Mouse (Mus musculus) liver, embryonic 12.5 days (tissue): Measurements from ENCODE around the gene Gm10663. TPM values are rescaled to one million over a fixed set of nuclear protein-coding genes. Genes with fewer than 3 reads are reported as not detected.

Experiments
- ATAC-seq: fragments of 200-750 bp; cut with Nextera tagmentation; 2 replicates; pipeline ENCODE4 v1.8.0; 2017; ENCODE audit warnings: moderate number of reproducible peaks, mild to moderate bottlenecking, moderate library complexity
- H3K27ac ChIP-seq: fragments of 300-500 bp; sonication (generic); 2 replicates; pipeline ENCODE4 v1.5.1; 2016; ENCODE audit warnings: mild to moderate bottlenecking
- H3K27me3 ChIP-seq: fragments of 300-500 bp; sonication (generic); replicated peaks from 2 replicates; pipeline ENCODE4 v1.6.1; 2016; ENCODE audit warnings: mild to moderate bottlenecking, moderate library complexity
- H3K36me3 ChIP-seq: fragments of 300-500 bp; sonication (generic); 2 replicates; pipeline ENCODE4 v1.6.1; 2016; ENCODE audit warnings: mild to moderate bottlenecking, moderate library complexity
- H3K4me1 ChIP-seq: fragments of 300-500 bp; sonication (generic); 2 replicates; pipeline ENCODE4 v1.6.1; 2016
- H3K4me2 ChIP-seq: fragments of 300-500 bp; sonication (generic); 2 replicates; pipeline ENCODE4 v1.6.1; 2016; ENCODE audit warnings: mild to moderate bottlenecking, moderate library complexity
- H3K4me3 ChIP-seq: fragments of 300-500 bp; sonication (generic); 2 replicates; pipeline ENCODE4 v1.5.1; 2016; ENCODE audit warnings: mild to moderate bottlenecking, moderate library complexity
- H3K9ac ChIP-seq: fragments of 300-500 bp; sonication (generic); 2 replicates; pipeline ENCODE4 v1.6.1; 2016; ENCODE audit warnings: mild to moderate bottlenecking, moderate library complexity
- H3K9me3 ChIP-seq: fragments of 300-500 bp; sonication (generic); replicated peaks from 2 replicates; pipeline ENCODE4 v1.6.1; 2016; ENCODE audit warnings: mild to moderate bottlenecking, moderate library complexity
- WGBS: fragments of 180-500 bp; shearing (Covaris S2); methylation state at CpG from one replicate; pipeline ENCODE4 v1.1.7; 2016; ENCODE audit not compliant: insufficient replicate concordance; 5-methylcytosine and 5-hydroxymethylcytosine counted together
- polyA plus RNA-seq: library from polyadenylated mRNA; unstranded; fragments of >200 nt; fragmentation: Nextera tagmentation; extraction: Ambion mirVana; gene quantifications from 2 replicates; pipeline ENCODE4 v1.2.1, GENCODE M21; 2016

The Gm10663 gene
- not detected in 2 replicates for polyA plus RNA-seq

- no peaks in the 10 kb centered on the region for H3K9me3 ChIP-seq
- H3K36me3 ChIP-seq = no peaks in the 10 kb centered on the region
- H3K27ac ChIP-seq = no peak within 1 kb of the TSS
- H3K27me3 ChIP-seq = no peaks in the 10 kb centered on the region
- no peak within 1 kb of the TSS for H3K9ac ChIP-seq
- WGBS = 76% methylated on average over 2 of the region's 2 CpGs
- ATAC-seq = no peak
- no peak within 1 kb of the TSS for H3K4me3 ChIP-seq
- H3K4me1 ChIP-seq = no peaks in the 10 kb centered on the region
- H3K4me2 ChIP-seq = no peak within 1 kb of the TSS
Measured at GRCm38 (mm10) chr8:65074733-65075132, at the start of gene Gm10663. TSS of gene Gm10663 (plus strand) at chr8:65075033.

GRCm38 (mm10) chr8:65028959-65029686, 45.7 kb upstream of the Gm10663 start:
- Histone ChIP-seq H3K4me2 (no peak overlapping the region), H3K9me3 (no peaks in the 10 kb centered on the region), H3K4me1 (no peaks in the 10 kb centered on the region), H3K9ac (no peak overlapping the region), H3K27me3 (no peaks in the 10 kb centered on the region), H3K4me3 (no peak overlapping the region), H3K36me3 (no peaks in the 10 kb centered on the region), H3K27ac (no peak overlapping the region)
- 68% methylated on average over 12 of the region's 12 CpGs for WGBS
- no peak for ATAC-seq

- Histone ChIP-seq H3K27ac (no peak overlapping the region), H3K4me1 (no peaks in the 10 kb centered on the region), H3K27me3 (no peaks in the 10 kb centered on the region), H3K9me3 (no peaks in the 10 kb centered on the region), H3K4me2 (no peak overlapping the region), H3K9ac (no peak overlapping the region), H3K4me3 (no peak overlapping the region), H3K36me3 (no peaks in the 10 kb centered on the region)
- ATAC-seq = no peak
- WGBS = 71% methylated on average over 4 of the region's 4 CpGs
Measured at GRCm38 (mm10) chr8:65029776-65030175, 45.1 kb upstream of the Gm10663 start.

GRCm38 (mm10) chr8:65030735-65031485, 43.9 kb upstream of the Gm10663 start:
- ATAC-seq = no peak
- no peak overlapping the region for H3K27ac ChIP-seq
- 60% methylated on average over 4 of the region's 4 CpGs for WGBS
- no peak overlapping the region for H3K4me2 ChIP-seq
- no peaks in the 10 kb centered on the region for H3K36me3 ChIP-seq
- peaks cover 9% of the 10 kb centered on the region for H3K27me3 ChIP-seq
- no peaks in the 10 kb centered on the region for H3K9me3 ChIP-seq
- H3K4me1 ChIP-seq = no peaks in the 10 kb centered on the region
- H3K9ac ChIP-seq = no peak overlapping the region
- H3K4me3 ChIP-seq = no peak overlapping the region

GRCm38 (mm10) chr8:65032107-65032506, 42.7 kb upstream of the Gm10663 start:
- Histone ChIP-seq H3K9me3 (no peaks in the 10 kb centered on the region), H3K4me2 (no peak overlapping the region), H3K4me3 (no peak overlapping the region), H3K27me3 (peaks cover 12% of the 10 kb centered on the region), H3K4me1 (no peaks in the 10 kb centered on the region), H3K36me3 (no peaks in the 10 kb centered on the region), H3K9ac (no peak overlapping the region), H3K27ac (no peak overlapping the region)
- 85% methylated on average over 1 of the region's 1 CpGs for WGBS
- no peak for ATAC-seq

- Histone ChIP-seq H3K27ac (no peak overlapping the region), H3K4me2 (no peak overlapping the region), H3K27me3 (peaks cover 14% of the 10 kb centered on the region), H3K4me3 (no peak overlapping the region), H3K9me3 (no peaks in the 10 kb centered on the region), H3K36me3 (no peaks in the 10 kb centered on the region), H3K9ac (no peak overlapping the region), H3K4me1 (no peaks in the 10 kb centered on the region)
- ATAC-seq = no peak
- 71% methylated on average over 13 of the region's 13 CpGs for WGBS
Measured at GRCm38 (mm10) chr8:65033056-65033455, 41.8 kb upstream of the Gm10663 start.

- Histone ChIP-seq H3K4me1 (no peaks in the 10 kb centered on the region), H3K4me2 (no peak overlapping the region), H3K27ac (no peak overlapping the region), H3K36me3 (no peaks in the 10 kb centered on the region), H3K27me3 (peaks cover 14% of the 10 kb centered on the region), H3K9me3 (no peaks in the 10 kb centered on the region), H3K9ac (no peak overlapping the region), H3K4me3 (no peak overlapping the region)
- WGBS = 50% methylated on average over 2 of the region's 2 CpGs
- no peak for ATAC-seq
Measured at GRCm38 (mm10) chr8:65034136-65034535, 40.7 kb upstream of the Gm10663 start.

- Histone ChIP-seq H3K4me3 (peak within 1 kb of the TSS; percentile 14; the same call in 1 of the 2 replicates), H3K36me3 (no peaks in the 10 kb centered on the region), H3K4me1 (no peaks in the 10 kb centered on the region), H3K4me2 (peak within 1 kb of the TSS; percentile 43), H3K27me3 (peaks cover 14% of the 10 kb centered on the region), H3K9ac (no peak within 1 kb of the TSS), H3K27ac (no peak within 1 kb of the TSS), H3K9me3 (no peaks in the 10 kb centered on the region)
- 2% methylated on average over 8 of the region's 8 CpGs for WGBS
- ATAC-seq = peak; percentile 73
Measured at GRCm38 (mm10) chr8:65037117-65037533, 37.7 kb upstream of the Gm10663 start, which contains the start of gene Apela. TSS of gene Apela (minus strand) at chr8:65037336.

- Histone ChIP-seq H3K4me1 (no peaks in the 10 kb centered on the region), H3K9ac (no peak overlapping the region), H3K36me3 (no peaks in the 10 kb centered on the region), H3K27ac (no peak overlapping the region), H3K9me3 (no peaks in the 10 kb centered on the region), H3K4me3 (no peak overlapping the region), H3K4me2 (no peak overlapping the region), H3K27me3 (no peaks in the 10 kb centered on the region)
- ATAC-seq = peak; percentile 63
- WGBS = 31% methylated on average over 5 of the region's 5 CpGs
Measured at GRCm38 (mm10) chr8:65046565-65046964, 28.3 kb upstream of the Gm10663 start.

GRCm38 (mm10) chr8:65047193-65047592, 27.6 kb upstream of the Gm10663 start:
- WGBS = 69% methylated on average over 4 of the region's 4 CpGs
- no peak overlapping the region for H3K9ac ChIP-seq
- H3K4me3 ChIP-seq = no peak overlapping the region
- no peaks in the 10 kb centered on the region for H3K36me3 ChIP-seq
- ATAC-seq = no peak
- no peak overlapping the region for H3K27ac ChIP-seq
- H3K27me3 ChIP-seq = no peaks in the 10 kb centered on the region
- no peaks in the 10 kb centered on the region for H3K4me1 ChIP-seq
- H3K4me2 ChIP-seq = no peak overlapping the region
- H3K9me3 ChIP-seq = no peaks in the 10 kb centered on the region

- H3K4me3 ChIP-seq = no peak overlapping the region
- no peaks in the 10 kb centered on the region for H3K27me3 ChIP-seq
- no peak for ATAC-seq
- H3K9me3 ChIP-seq = no peaks in the 10 kb centered on the region
- no peak overlapping the region for H3K4me2 ChIP-seq
- 68% methylated on average over 4 of the region's 4 CpGs for WGBS
- no peaks in the 10 kb centered on the region for H3K4me1 ChIP-seq
- no peaks in the 10 kb centered on the region for H3K36me3 ChIP-seq
- H3K9ac ChIP-seq = no peak overlapping the region
- no peak overlapping the region for H3K27ac ChIP-seq
Measured at GRCm38 (mm10) chr8:65047801-65048200, 27.0 kb upstream of the Gm10663 start.

- Histone ChIP-seq H3K9ac (no peak overlapping the region), H3K4me1 (no peaks in the 10 kb centered on the region)
Measured at GRCm38 (mm10) chr8:65053554-65053953, 21.3 kb upstream of the Gm10663 start.

More at GRCm38 (mm10) chr8:65053554-65053953, 21.3 kb upstream of the Gm10663 start:
- Histone ChIP-seq H3K27ac (no peak overlapping the region), H3K4me3 (no peak overlapping the region), H3K36me3 (no peaks in the 10 kb centered on the region), H3K9me3 (no peaks in the 10 kb centered on the region), H3K4me2 (no peak overlapping the region), H3K27me3 (no peaks in the 10 kb centered on the region)
- 78% methylated on average over 3 of the region's 3 CpGs for WGBS
- ATAC-seq = no peak
